Mouse (Mus musculus) intestine, embryonic 16.5 days (tissue): ENCODE results near the gene Crybg2. TPM values are rescaled to one million over a fixed set of nuclear protein-coding genes. Genes with fewer than 3 reads are reported as not detected.

Experiments
- ATAC-seq: fragments of 200-750 bp; cut with Nextera tagmentation; 2 replicates; pipeline ENCODE4 v1.8.0; 2017; ENCODE audit warnings: moderate TSS enrichment, moderate library complexity
- H3K27ac ChIP-seq: fragments of 300-500 bp; sonication (generic); 2 replicates; pipeline ENCODE4 v1.5.1; 2014; ENCODE audit warnings: mild to moderate bottlenecking, low read length
- H3K27me3 ChIP-seq: fragments of 300-500 bp; sonication (generic); replicated peaks from 2 replicates; pipeline ENCODE4 v1.6.1; 2014; ENCODE audit warnings: low read length, control low read depth, mixed read lengths; ENCODE audit not compliant: control insufficient read depth, insufficient read depth
- H3K36me3 ChIP-seq: fragments of 300-500 bp; sonication (generic); 2 replicates; pipeline ENCODE4 v1.6.1; 2014; ENCODE audit warnings: low read length, control low read depth; ENCODE audit not compliant: control insufficient read depth, insufficient read depth
- H3K4me1 ChIP-seq: fragments of 300-500 bp; sonication (generic); 2 replicates; pipeline ENCODE4 v1.6.1; 2014; ENCODE audit warnings: low read length, control low read depth, mixed read lengths; ENCODE audit not compliant: control insufficient read depth, insufficient read depth
- H3K4me2 ChIP-seq: fragments of 300-500 bp; sonication (generic); 2 replicates; pipeline ENCODE4 v1.6.1; 2014; ENCODE audit warnings: low read depth, low read length, control low read depth
- H3K4me3 ChIP-seq: fragments of 300-500 bp; sonication (generic); 2 replicates; pipeline ENCODE4 v1.5.1; 2014; ENCODE audit warnings: mild to moderate bottlenecking, low read length
- H3K9ac ChIP-seq: fragments of 300-500 bp; sonication (generic); 2 replicates; pipeline ENCODE4 v1.6.1; 2014; ENCODE audit warnings: low read depth, low read length
- H3K9me3 ChIP-seq: fragments of 300-500 bp; sonication (generic); 2 replicates; pipeline ENCODE4 v1.6.1; 2016; ENCODE audit warnings: low read length, control low read depth; ENCODE audit not compliant: control insufficient read depth
- WGBS: fragments of 180-500 bp; shearing (Covaris S2); extraction: QIAGEN DNeasy Blood & Tissue Kit; methylation state at CpG from one replicate; pipeline ENCODE4 v1.1.7; 2014; 5-methylcytosine and 5-hydroxymethylcytosine counted together
- polyA plus RNA-seq: library from polyadenylated mRNA; unstranded; fragments of >200 nt; fragmentation: Nextera tagmentation; extraction: Ambion mirVana; gene quantifications from 2 replicates; pipeline ENCODE4 v1.2.1, GENCODE M21; 2015

Gene Crybg2
- polyA plus RNA-seq, 1 experiment from 2014 or later, result 22.9 TPM

DNA sequence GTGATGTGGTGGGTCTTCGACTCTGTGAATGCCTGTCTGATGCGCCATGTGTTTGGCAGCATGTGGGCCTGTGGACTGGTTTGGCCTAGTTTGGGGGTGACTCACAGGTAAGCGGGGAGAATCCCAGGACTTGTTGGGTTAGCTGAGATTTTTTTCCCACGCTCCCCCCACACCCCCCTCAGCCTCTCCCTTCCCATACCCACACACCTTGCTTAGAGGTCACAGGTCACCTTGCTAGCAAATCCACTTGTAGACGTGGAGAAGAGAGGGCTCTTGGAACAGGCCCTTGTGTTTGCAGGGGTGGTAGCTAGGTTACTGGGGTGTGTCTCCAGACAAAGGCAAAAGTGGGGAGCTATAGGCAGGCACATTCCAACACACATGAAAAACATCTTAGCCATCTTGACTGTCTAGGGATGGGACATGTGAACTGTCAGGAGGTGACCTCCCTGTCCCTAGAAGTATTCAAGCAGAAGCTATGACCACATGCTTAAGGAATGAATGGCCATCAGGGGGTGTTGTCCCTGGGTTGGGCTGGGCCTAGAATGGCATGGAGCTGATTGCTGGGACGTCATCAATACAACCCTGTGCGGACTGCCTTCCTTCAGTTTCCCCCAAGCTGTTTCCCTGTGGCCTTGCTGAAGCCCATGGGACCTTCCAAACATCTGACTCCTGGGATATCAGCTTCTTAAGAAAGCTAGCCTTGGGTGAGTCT, 7.4 kb downstream of the Crybg2 start:
- 77% methylated on average over 7 of the region's 7 CpGs for WGBS
- H3K4me3 ChIP-seq, result peak overlapping the region; percentile 32
- peak; percentile 21 for ATAC-seq
- no peaks in the 10 kb centered on the region for H3K27me3 ChIP-seq
- H3K9me3 ChIP-seq, result no peaks in the 10 kb centered on the region
- H3K4me1 ChIP-seq, result peaks cover 14% of the 10 kb centered on the region
- 0 out of 2 replicates have a peak overlapping the region, but pooled peaks have one; percentile 38 for H3K9ac ChIP-seq
- peaks cover 4% of the 10 kb centered on the region for H3K36me3 ChIP-seq
- peak overlapping the region; percentile 40 for H3K4me2 ChIP-seq
- H3K27ac ChIP-seq, result peak overlapping the region; percentile 83

GRCm38 (mm10) chr4:134068793-134069580, 8.4 kb downstream of the Crybg2 start:
- Histone ChIP-seq H3K4me3 (no peak overlapping the region), H3K36me3 (peaks cover 5% of the 10 kb centered on the region), H3K9ac (no peak overlapping the region), H3K4me1 (peaks cover 14% of the 10 kb centered on the region), H3K9me3 (no peaks in the 10 kb centered on the region), H3K27me3 (no peaks in the 10 kb centered on the region), H3K27ac (peak overlapping the region; percentile 83), H3K4me2 (peak overlapping the region; percentile 21)
- 86% methylated on average over 4 of the region's 4 CpGs for WGBS
- peak; percentile 57 for ATAC-seq

DNA sequence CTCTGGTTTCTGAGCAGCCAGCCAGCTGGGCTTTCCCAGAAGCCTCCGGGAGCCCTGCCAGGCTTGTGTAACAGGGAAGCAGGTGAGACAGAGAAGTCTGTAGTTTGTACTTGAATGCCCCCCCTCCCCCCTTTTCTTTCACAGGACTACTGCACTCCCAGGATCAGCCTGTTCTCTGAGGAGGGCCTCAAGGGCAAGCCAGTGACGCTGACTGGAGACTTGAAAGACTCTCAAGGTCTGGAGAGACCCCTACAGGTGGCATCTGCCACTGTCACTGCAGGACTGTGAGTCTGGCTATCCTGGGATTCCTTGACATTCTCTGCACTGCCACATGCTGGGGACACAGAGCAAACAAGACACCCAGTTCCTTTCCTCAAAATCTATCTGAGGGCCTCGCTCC, 18.1 kb downstream of the Crybg2 start:
- H3K9me3 ChIP-seq, result no peaks in the 10 kb centered on the region
- no peak overlapping the region for H3K4me2 ChIP-seq
- no peak overlapping the region for H3K9ac ChIP-seq
- 19% methylated on average over 3 of the region's 3 CpGs for WGBS
- no peak overlapping the region for H3K4me3 ChIP-seq
- no peaks in the 10 kb centered on the region for H3K27me3 ChIP-seq
- no peak for ATAC-seq
- H3K27ac ChIP-seq, result no peak overlapping the region
- H3K36me3 ChIP-seq, result no peaks in the 10 kb centered on the region
- H3K4me1 ChIP-seq, result peaks cover 14% of the 10 kb centered on the region

DNA sequence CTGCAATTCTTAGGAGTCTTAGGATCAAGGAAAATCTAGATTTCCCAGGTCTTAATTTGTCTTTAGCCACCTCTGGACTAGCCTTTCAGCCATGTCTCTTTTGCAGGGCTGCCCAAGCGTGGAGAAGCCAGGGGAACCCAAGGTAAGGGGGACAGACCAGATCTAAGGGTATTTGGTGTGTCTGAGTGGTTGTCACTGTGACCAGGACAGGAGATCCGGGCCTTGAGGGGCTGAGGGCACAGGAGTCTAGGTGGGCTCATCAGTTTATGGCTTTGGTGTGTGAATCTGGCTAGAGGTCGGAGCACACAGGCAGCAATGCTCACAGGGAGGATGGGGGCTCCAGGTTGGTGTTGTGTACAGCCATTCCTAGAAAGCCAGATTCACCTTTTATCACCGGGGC, 20.1 kb downstream of the Crybg2 start:
- Histone ChIP-seq H3K4me3 (no peak overlapping the region), H3K27ac (no peak overlapping the region), H3K9ac (no peak overlapping the region), H3K27me3 (no peaks in the 10 kb centered on the region), H3K4me1 (peaks cover 14% of the 10 kb centered on the region), H3K36me3 (0 out of 2 replicates have a peak, but pooled peaks cover 3% of the 10 kb centered on the region), H3K9me3 (no peaks in the 10 kb centered on the region), H3K4me2 (no peak overlapping the region)
- ATAC-seq, result no peak
- 81% methylated on average over 4 of the region's 4 CpGs for WGBS

DNA sequence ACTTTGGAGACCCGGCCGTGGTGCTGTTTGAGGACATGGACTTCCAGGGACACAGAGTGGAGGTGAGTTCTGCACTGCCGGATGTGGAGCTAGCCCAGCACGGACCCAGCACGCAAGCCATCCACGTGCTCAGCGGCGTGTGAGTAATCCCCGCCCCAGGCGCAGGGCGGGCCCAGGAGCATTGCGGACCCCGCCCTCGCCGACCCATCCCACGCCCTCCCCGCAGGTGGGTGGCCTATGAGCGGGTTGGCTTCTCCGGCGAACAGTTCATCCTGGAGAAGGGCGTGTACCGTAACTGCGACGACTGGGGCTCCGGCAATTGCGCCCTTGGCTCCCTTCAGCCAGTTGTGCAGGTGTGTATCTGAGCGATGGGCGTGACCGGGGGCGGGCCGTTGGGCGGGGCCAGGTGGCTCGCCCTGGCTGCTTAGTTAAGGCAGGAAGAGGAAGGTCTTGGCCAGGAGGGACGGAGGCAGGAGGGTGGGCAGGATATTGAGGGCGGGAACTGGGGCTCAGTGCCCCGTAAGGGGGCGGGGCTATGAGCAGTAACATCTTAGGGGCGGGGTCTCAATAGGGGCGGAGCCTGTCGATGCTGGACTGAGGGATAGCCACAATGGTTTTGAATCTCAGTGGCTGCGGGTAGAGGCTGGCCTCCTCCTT, 21.2 kb downstream of the Crybg2 start:
- Histone ChIP-seq H3K9ac (peak overlapping the region; percentile 53), H3K27ac (0 out of 2 replicates have a peak overlapping the region, but pooled peaks have one; percentile 38), H3K36me3 (0 out of 2 replicates have a peak, but pooled peaks cover 3% of the 10 kb centered on the region)

DNA sequence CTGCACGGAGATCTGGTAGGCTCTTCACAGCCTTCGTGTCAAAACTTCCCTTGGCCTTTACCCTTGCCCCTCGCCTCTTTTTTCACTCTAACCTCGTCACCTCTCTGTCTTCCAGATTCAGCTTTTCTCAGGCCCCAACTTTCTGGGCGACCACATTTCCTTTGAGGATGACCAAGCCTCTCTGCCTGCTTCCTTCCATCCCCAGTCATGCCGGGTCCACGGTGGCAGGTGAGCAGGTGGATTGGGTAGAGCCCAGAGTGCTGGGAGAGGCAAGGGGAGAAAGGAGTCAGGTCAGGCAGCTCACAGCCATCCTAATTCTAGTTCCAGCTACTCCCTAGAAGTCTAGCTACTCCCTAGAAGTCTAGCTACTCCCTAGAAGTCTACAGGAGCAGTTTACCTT, 21.8 kb downstream of the Crybg2 start:
- no peaks in the 10 kb centered on the region for H3K9me3 ChIP-seq
- H3K36me3 ChIP-seq, result 0 out of 2 replicates have a peak, but pooled peaks cover 3% of the 10 kb centered on the region
- no peaks in the 10 kb centered on the region for H3K27me3 ChIP-seq
- peaks cover 14% of the 10 kb centered on the region for H3K4me1 ChIP-seq
- peak overlapping the region; percentile 82 for H3K4me2 ChIP-seq
- H3K9ac ChIP-seq, result 0 out of 2 replicates have a peak overlapping the region, but pooled peaks have one; percentile 53
- no peak overlapping the region for H3K27ac ChIP-seq
- ATAC-seq, result no peak
- 10% methylated on average over 7 of the region's 7 CpGs for WGBS
- peak overlapping the region; percentile 42 for H3K4me3 ChIP-seq

More for the DNA sequence above, 21.2 kb downstream of the Crybg2 start:
- Histone ChIP-seq H3K9me3 (no peaks in the 10 kb centered on the region), H3K4me3 (peak overlapping the region; percentile 42), H3K4me1 (peaks cover 14% of the 10 kb centered on the region), H3K4me2 (peak overlapping the region; percentile 82), H3K27me3 (no peaks in the 10 kb centered on the region)
- peak; percentile 97 for ATAC-seq
- under 1% methylated on average over 41 of the region's 41 CpGs for WGBS

DNA sequence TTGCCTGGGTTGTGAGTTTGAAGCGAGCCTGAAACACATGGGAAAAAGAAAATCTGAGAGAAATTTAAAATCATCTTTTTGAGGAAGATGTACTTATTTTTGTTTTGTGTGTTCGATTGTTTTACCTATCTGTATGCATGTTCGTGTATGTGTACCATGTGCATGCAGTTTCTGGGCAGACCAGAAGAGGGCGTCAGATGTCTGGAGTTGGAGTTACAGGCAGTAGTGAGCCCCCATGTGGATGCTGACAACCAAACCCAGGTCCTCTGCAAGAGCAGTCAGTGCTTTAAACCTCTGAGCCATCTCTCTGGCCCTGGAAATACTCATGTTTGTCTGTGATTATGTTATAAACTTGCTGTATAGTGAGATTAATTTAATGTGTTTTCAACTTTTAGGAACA, 24.4 kb downstream of the Crybg2 start:
- Histone ChIP-seq H3K4me2 (no peak overlapping the region), H3K27me3 (no peaks in the 10 kb centered on the region), H3K9me3 (no peaks in the 10 kb centered on the region), H3K9ac (no peak overlapping the region), H3K27ac (no peak overlapping the region), H3K4me1 (peaks cover 14% of the 10 kb centered on the region), H3K36me3 (0 out of 2 replicates have a peak, but pooled peaks cover 3% of the 10 kb centered on the region), H3K4me3 (no peak overlapping the region)
- ATAC-seq, result no peak
- WGBS, result 85% methylated on average over 4 of the region's 4 CpGs

- no peaks in the 10 kb centered on the region for H3K27me3 ChIP-seq
- no peaks in the 10 kb centered on the region for H3K9me3 ChIP-seq
- no peak overlapping the region for H3K9ac ChIP-seq
- no peak overlapping the region for H3K4me2 ChIP-seq
- H3K4me1 ChIP-seq, result peaks cover 4% of the 10 kb centered on the region
- no peak overlapping the region for H3K4me3 ChIP-seq
- 33% methylated on average over 7 of the region's 7 CpGs for WGBS
- ATAC-seq, result peak; percentile 80
- H3K27ac ChIP-seq, result no peak overlapping the region
- 0 out of 2 replicates have a peak, but pooled peaks cover 3% of the 10 kb centered on the region for H3K36me3 ChIP-seq
These were observed 26.8 kb downstream of the Crybg2 start for GRCm38 (mm10) chr4:134087412-134087811.

GRCm38 (mm10) chr4:134089029-134089428, 28.4 kb downstream of the Crybg2 start:
- 80% methylated on average over 9 of the region's 9 CpGs for WGBS
- Histone ChIP-seq H3K36me3 (0 out of 2 replicates have a peak, but pooled peaks cover 3% of the 10 kb centered on the region), H3K27ac (no peak overlapping the region), H3K4me1 (no peaks in the 10 kb centered on the region; the same call in 1 of the 2 replicates), H3K9ac (no peak overlapping the region), H3K4me2 (no peak overlapping the region), H3K27me3 (no peaks in the 10 kb centered on the region), H3K4me3 (no peak overlapping the region), H3K9me3 (no peaks in the 10 kb centered on the region)
- 0 out of 2 replicates have a peak, but pooled peaks have one; percentile 15 for ATAC-seq
